ENCODE assay signal across 8 mouse cellular contexts in the genomic region with DNA sequence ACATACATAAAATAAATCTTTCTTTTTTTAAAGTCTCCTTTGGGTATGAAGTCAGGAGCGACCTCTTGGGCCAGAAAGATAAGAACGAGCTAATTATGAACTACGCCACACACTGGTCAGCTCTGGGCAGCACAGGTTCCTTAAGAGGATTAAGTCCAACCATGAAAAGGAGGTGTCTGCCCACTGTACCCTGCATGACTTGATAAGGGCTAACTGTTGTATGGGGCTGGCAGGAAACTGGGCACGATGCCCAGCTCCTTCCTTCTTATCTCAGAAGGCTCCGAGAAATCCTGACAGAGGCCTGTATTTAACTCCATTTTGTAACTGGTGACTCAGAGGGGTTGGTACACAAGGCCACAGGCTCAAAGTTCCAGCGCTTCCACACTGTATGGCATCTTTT. TPM values are rescaled to one million over a fixed set of nuclear protein-coding genes. Genes with fewer than 3 reads are reported as not detected.
A peak's percentile ranks its signal among the peaks of the same experiment; 100 is the strongest.
DNase-seq lines count a peak whose midpoint lies in the region; ATAC-seq and TF ChIP-seq lines count a peak whose summit lies in the region.

No protein-coding gene starts in this region.

- no peaks in the 10 kb centered on the region for H3K9me3 ChIP-seq in intestine, postnatal 0 days (ENCODE audit: control insufficient read depth)
- peaks cover 6% of the 10 kb centered on the region for H3K9me3 ChIP-seq in stomach, embryonic 16.5 days (replicated peaks; ENCODE audit: control insufficient read depth, low read length)

- H3K4me3 ChIP-seq in intestine, postnatal 0 days (ENCODE audit: low read depth, low read length), result no peak overlapping the region
- no peak overlapping the region for H3K4me3 ChIP-seq in stomach, embryonic 16.5 days (replicated peaks; ENCODE audit: low read length)

- H3K27me3 ChIP-seq in intestine, postnatal 0 days (replicated peaks; ENCODE audit: control insufficient read depth, insufficient read depth, low read length), result 0 out of 2 replicates have a peak, but pooled peaks cover 3% of the 10 kb centered on the region
- no peaks in the 10 kb centered on the region for H3K27me3 ChIP-seq in stomach, embryonic 16.5 days (ENCODE audit: control insufficient read depth, insufficient read depth, low read length)

- no peak overlapping the region for H3K9ac ChIP-seq in intestine, postnatal 0 days (ENCODE audit: low read depth, low read length)
- H3K9ac ChIP-seq in stomach, embryonic 16.5 days (ENCODE audit: low read length), result no peak overlapping the region

- WGBS in intestine, postnatal 0 days, result 55% methylated on average over 6 of the region's 6 CpGs
- 66% methylated on average over 6 of the region's 6 CpGs for WGBS in stomach, embryonic 16.5 days

- no peak overlapping the region for H3K4me2 ChIP-seq in intestine, postnatal 0 days (replicated peaks; ENCODE audit: low read depth)
- no peak overlapping the region for H3K4me2 ChIP-seq in stomach, embryonic 16.5 days (ENCODE audit: low read depth, low read length)

- peak; percentile 43 for DNase-seq in retina, postnatal 1 day
- DNase-seq in retina, embryonic 14.5 days (ENCODE audit: low spot score), result no peak
- DNase-seq in c-Kit-positive CD71-positive TER-119-positive erythroid progenitor cells, embryonic 14.5 days (ENCODE audit: low spot score), result peak; percentile 34
- DNase-seq in left cerebral cortex, postnatal 10 days (ENCODE audit: extremely low spot score in 1 of 2, low spot score in 2 of 2), result no peak
- DNase-seq in T-cell, adult 2 months (ENCODE audit: low spot score), result no peak
- DNase-seq in left cerebral cortex, adult 11 months (ENCODE audit: low spot score), result no peak

- no peaks in the 10 kb centered on the region for H3K36me3 ChIP-seq in intestine, postnatal 0 days (ENCODE audit: control insufficient read depth, insufficient read depth)
- H3K36me3 ChIP-seq in stomach, embryonic 16.5 days (ENCODE audit: control insufficient read depth, insufficient read depth, low read length), result no peaks in the 10 kb centered on the region

- H3K4me1 ChIP-seq in intestine, postnatal 0 days (replicated peaks; ENCODE audit: control insufficient read depth, insufficient read depth, low read length), result no peaks in the 10 kb centered on the region
- no peaks in the 10 kb centered on the region for H3K4me1 ChIP-seq in stomach, embryonic 16.5 days (ENCODE audit: control insufficient read depth, insufficient read depth, low read length)

- TF ChIP-seq CTCF in intestine, postnatal 0 days (IDR thresholded peaks at IDR 0.05; ENCODE audit: low read depth), result peak; percentile 38

- intact Hi-C loops in left cerebral cortex, postnatal 10 days (cut with DNase I), result no loop called here

- peak; percentile 84 for ATAC-seq in intestine, postnatal 0 days
- ATAC-seq in stomach, embryonic 16.5 days (ENCODE audit: insufficient read depth, low FRiP score), result peak; percentile 80; the same call in 1 of the 2 replicates

- H3K27ac ChIP-seq in intestine, postnatal 0 days (ENCODE audit: low read depth, low read length), result no peak overlapping the region
- no peak overlapping the region for H3K27ac ChIP-seq in stomach, embryonic 16.5 days (ENCODE audit: low read length)

RNA-seq across cellular contexts. Expression of gene Sdsl, which starts 6.8 kb away (rescaled TPM):
- polyA plus RNA-seq in intestine, postnatal 0 days (2015; fragmentation: Nextera tagmentation; extraction: Ambion mirVana), result 21.2 and 21.5 TPM in 2 replicates
- 16.4 and 16.7 TPM in 2 replicates for polyA plus RNA-seq in stomach, embryonic 16.5 days (2015; fragmentation: Nextera tagmentation; extraction: Ambion mirVana)
- 1 to 10 TPM; 5.0 to 5.3 TPM for total RNA-seq in left cerebral cortex, postnatal 10 days (2021)

RNA-seq across cellular contexts. Expression of gene Sds, which starts 10.5 kb away (rescaled TPM):
- polyA plus RNA-seq in intestine, postnatal 0 days (2015; fragmentation: Nextera tagmentation; extraction: Ambion mirVana), result not detected in 2 replicates
- polyA plus RNA-seq in stomach, embryonic 16.5 days (2015; fragmentation: Nextera tagmentation; extraction: Ambion mirVana), result 0.18 and 0.70 TPM in 2 replicates
- total RNA-seq in left cerebral cortex, postnatal 10 days (2021), result not detected

RNA-seq across cellular contexts. Expression of gene Lhx5, which starts 34.4 kb away (rescaled TPM):
- polyA plus RNA-seq in intestine, postnatal 0 days (2015; fragmentation: Nextera tagmentation; extraction: Ambion mirVana), result 0.04 TPM in 1 of 2 replicates, not detected in the other
- polyA plus RNA-seq in stomach, embryonic 16.5 days (2015; fragmentation: Nextera tagmentation; extraction: Ambion mirVana), result 0.06 and 0.07 TPM in 2 replicates
- total RNA-seq in left cerebral cortex, postnatal 10 days (2021), result under 1 TPM; 0.20 to 0.32 TPM

RNA-seq across cellular contexts. Expression of gene Plbd2, which starts 37.6 kb away (rescaled TPM):
- polyA plus RNA-seq in intestine, postnatal 0 days (2015; fragmentation: Nextera tagmentation; extraction: Ambion mirVana), result 63.6 and 67.2 TPM in 2 replicates
- polyA plus RNA-seq in stomach, embryonic 16.5 days (2015; fragmentation: Nextera tagmentation; extraction: Ambion mirVana), result 37.1 and 40.3 TPM in 2 replicates
- total RNA-seq in left cerebral cortex, postnatal 10 days (2021), result 10 to 100 TPM; 70.6 to 71.5 TPM

RNA-seq across cellular contexts. Expression of gene Slc8b1, which starts 45.1 kb away (rescaled TPM):
- 4.1 and 4.4 TPM in 2 replicates for polyA plus RNA-seq in intestine, postnatal 0 days (2015; fragmentation: Nextera tagmentation; extraction: Ambion mirVana)
- polyA plus RNA-seq in stomach, embryonic 16.5 days (2015; fragmentation: Nextera tagmentation; extraction: Ambion mirVana), result 8.6 and 9.2 TPM in 2 replicates
- 1 to 10 TPM; 3.5 to 4.0 TPM for total RNA-seq in left cerebral cortex, postnatal 10 days (2021)

Comparison
In these comparisons a context has a peak if more than half of its experiments do, and no peak if none do; other contexts are left out.
1. DNase-seq: peak in retina, postnatal 1 day (single experiment) and c-Kit-positive CD71-positive TER-119-positive erythroid progenitor cells, embryonic 14.5 days (single experiment); none in retina, embryonic 14.5 days (single experiment), left cerebral cortex, postnatal 10 days (0 of 2), T-cell, adult 2 months (single experiment) and left cerebral cortex, adult 11 months (single experiment).